Mouse (Mus musculus) neural tube, embryonic 14.5 days (tissue): Measurements from ENCODE around the gene Ppp1r2. TPM values are rescaled to one million over a fixed set of nuclear protein-coding genes. Genes with fewer than 3 reads are reported as not detected.
A peak's percentile ranks its signal among the peaks of the same experiment; 100 is the strongest.

Experiments
- ATAC-seq: fragments of 200-750 bp; cut with Nextera tagmentation; 2 replicates; pipeline ENCODE4 v1.8.0; 2017; ENCODE audit warnings: low read depth, mild to moderate bottlenecking, moderate TSS enrichment, moderate library complexity
- H3K27ac ChIP-seq: fragments of 300-500 bp; sonication (generic); 2 replicates; pipeline ENCODE4 v1.5.1; 2014; ENCODE audit warnings: low read depth, mild to moderate bottlenecking, control low read depth, low read length, moderate library complexity, mixed read lengths
- H3K27me3 ChIP-seq: fragments of 300-500 bp; sonication (generic); 2 replicates; pipeline ENCODE4 v1.6.1; 2014; ENCODE audit warnings: low read length; ENCODE audit not compliant: control insufficient read depth, insufficient read depth
- H3K36me3 ChIP-seq: fragments of 300-500 bp; sonication (generic); 2 replicates; pipeline ENCODE4 v1.6.1; 2014; ENCODE audit warnings: low read length, mixed read lengths; ENCODE audit not compliant: control insufficient read depth, insufficient read depth
- H3K4me1 ChIP-seq: fragments of 300-500 bp; sonication (generic); 2 replicates; pipeline ENCODE4 v1.6.1; 2014; ENCODE audit warnings: low read length; ENCODE audit not compliant: control insufficient read depth, insufficient read depth
- H3K4me2 ChIP-seq: fragments of 300-500 bp; sonication (generic); 2 replicates; pipeline ENCODE4 v1.6.1; 2014; ENCODE audit warnings: mild to moderate bottlenecking, low read depth, low read length, control low read depth
- H3K4me3 ChIP-seq: fragments of 300-500 bp; sonication (generic); 2 replicates; pipeline ENCODE4 v1.5.1; 2014; ENCODE audit warnings: low read depth, low read length, control low read depth, mixed read lengths
- H3K9ac ChIP-seq: fragments of 300-500 bp; sonication (generic); replicated peaks from 2 replicates; pipeline ENCODE4 v1.6.1; 2014; ENCODE audit warnings: low read depth, mild to moderate bottlenecking, control low read depth, low read length, mixed read lengths
- H3K9me3 ChIP-seq: fragments of 300-500 bp; sonication (generic); 2 replicates; pipeline ENCODE4 v1.6.1; 2016; ENCODE audit warnings: low read length; ENCODE audit not compliant: control insufficient read depth
- WGBS: fragments of 180-500 bp; shearing (Covaris S2); extraction: QIAGEN DNeasy Blood & Tissue Kit; methylation state at CpG from one replicate; pipeline ENCODE4 v1.1.7; 2014; 5-methylcytosine and 5-hydroxymethylcytosine counted together
- polyA plus RNA-seq: library from polyadenylated mRNA; unstranded; fragments of >200 nt; fragmentation: Nextera tagmentation; extraction: Ambion mirVana; gene quantifications from 2 replicates; pipeline ENCODE4 v1.2.1, GENCODE M21; 2014

Gene Ppp1r2
- polyA plus RNA-seq, 1 experiment from 2014 or later = 92.3 TPM

DNA sequence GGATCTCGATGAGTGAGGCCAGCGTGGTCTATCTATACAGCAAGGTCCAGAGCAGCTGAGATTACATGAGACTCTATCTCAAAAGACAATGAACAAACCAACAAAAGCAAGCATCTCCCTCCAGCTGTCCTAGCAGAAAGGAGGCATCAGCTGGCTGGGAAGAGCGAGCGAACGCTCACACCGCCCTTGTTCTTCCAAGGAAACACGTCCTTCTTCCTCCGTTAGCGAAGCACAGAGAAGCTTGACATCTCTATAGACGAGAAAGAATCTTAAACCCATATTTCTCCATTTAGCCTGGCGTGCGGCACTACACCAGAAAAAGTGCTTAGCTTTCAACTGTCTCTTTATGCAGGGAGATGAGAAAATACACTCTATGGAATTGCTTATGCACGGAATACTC lies 26.4 kb downstream of the Ppp1r2 start:
- no peaks in the 10 kb centered on the region for H3K4me1 ChIP-seq
- H3K4me2 ChIP-seq = no peak overlapping the region
- ATAC-seq = no peak
- H3K36me3 ChIP-seq = no peaks in the 10 kb centered on the region
- H3K4me3 ChIP-seq = no peak overlapping the region
- H3K9ac ChIP-seq = no peak overlapping the region
- 69% methylated on average over 13 of the region's 13 CpGs for WGBS
- H3K27ac ChIP-seq = no peak overlapping the region
- H3K27me3 ChIP-seq = no peaks in the 10 kb centered on the region
- H3K9me3 ChIP-seq = no peaks in the 10 kb centered on the region

DNA sequence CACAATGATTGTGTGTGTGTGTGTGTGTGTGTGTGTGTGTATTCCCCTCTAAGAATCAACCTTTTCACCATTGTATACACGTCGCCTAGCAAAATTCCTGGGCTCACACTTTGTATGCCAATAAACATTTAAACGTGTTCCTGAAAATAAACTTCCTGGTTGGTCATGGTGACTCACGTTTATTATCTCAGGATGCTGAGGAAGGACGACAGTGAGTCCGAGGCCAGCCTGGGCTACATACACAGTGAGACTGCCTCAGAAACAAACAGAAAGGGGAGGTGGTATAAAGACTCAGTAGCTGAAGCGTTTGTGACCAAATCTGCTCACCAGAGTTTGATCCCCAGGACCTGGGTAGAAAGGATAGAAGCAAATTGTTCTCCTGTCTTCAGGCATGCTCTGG lies 27.6 kb downstream of the Ppp1r2 start:
- no peaks in the 10 kb centered on the region for H3K4me1 ChIP-seq
- H3K9ac ChIP-seq = no peak overlapping the region
- no peaks in the 10 kb centered on the region for H3K27me3 ChIP-seq
- no peak overlapping the region for H3K4me2 ChIP-seq
- no peaks in the 10 kb centered on the region for H3K9me3 ChIP-seq
- no peaks in the 10 kb centered on the region for H3K36me3 ChIP-seq
- no peak for ATAC-seq
- 81% methylated on average over 7 of the region's 7 CpGs for WGBS
- H3K4me3 ChIP-seq = no peak overlapping the region
- no peak overlapping the region for H3K27ac ChIP-seq

GRCm38 (mm10) chr16:31244053-31244452 lies 31.0 kb downstream of the Ppp1r2 start:
- WGBS = 90% methylated on average over 3 of the region's 3 CpGs
- Histone ChIP-seq H3K27ac (no peak overlapping the region), H3K9ac (no peak overlapping the region), H3K36me3 (no peaks in the 10 kb centered on the region), H3K4me1 (no peaks in the 10 kb centered on the region), H3K9me3 (no peaks in the 10 kb centered on the region), H3K4me3 (no peak overlapping the region), H3K4me2 (no peak overlapping the region), H3K27me3 (no peaks in the 10 kb centered on the region)
- no peak for ATAC-seq

DNA sequence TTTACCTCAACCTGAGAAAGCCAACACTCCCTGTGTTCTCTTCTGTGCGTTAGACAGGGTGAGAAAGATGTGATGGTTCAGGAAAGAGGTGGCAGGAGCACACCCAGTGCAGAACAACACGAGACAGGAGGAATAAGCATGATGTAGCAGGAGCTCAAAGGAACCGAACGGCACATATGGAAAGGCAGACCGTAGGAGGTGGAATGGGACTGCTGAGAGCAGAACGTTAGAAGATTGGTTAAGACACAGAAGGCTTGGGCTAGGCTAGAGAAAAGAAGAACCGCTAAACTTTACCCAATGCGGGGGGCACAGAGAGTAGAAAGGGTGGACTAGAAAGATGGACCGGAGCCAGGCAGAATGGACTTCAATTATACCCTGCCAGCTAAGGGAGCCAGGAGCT lies 33.6 kb downstream of the Ppp1r2 start:
- H3K27ac ChIP-seq = no peak overlapping the region
- no peak for ATAC-seq
- no peaks in the 10 kb centered on the region for H3K4me1 ChIP-seq
- no peak overlapping the region for H3K4me2 ChIP-seq
- WGBS = 85% methylated on average over 9 of the region's 9 CpGs
- H3K27me3 ChIP-seq = no peaks in the 10 kb centered on the region
- H3K9ac ChIP-seq = no peak overlapping the region
- H3K4me3 ChIP-seq = no peak overlapping the region
- H3K9me3 ChIP-seq = no peaks in the 10 kb centered on the region
- H3K36me3 ChIP-seq = no peaks in the 10 kb centered on the region

GRCm38 (mm10) chr16:31240569-31240968 lies 34.5 kb downstream of the Ppp1r2 start:
- WGBS = 90% methylated on average over 8 of the region's 8 CpGs
- no peak overlapping the region for H3K9ac ChIP-seq
- no peak overlapping the region for H3K4me2 ChIP-seq
- no peaks in the 10 kb centered on the region for H3K9me3 ChIP-seq
- no peaks in the 10 kb centered on the region for H3K4me1 ChIP-seq
- no peak for ATAC-seq
- no peak overlapping the region for H3K4me3 ChIP-seq
- no peaks in the 10 kb centered on the region for H3K36me3 ChIP-seq
- H3K27ac ChIP-seq = no peak overlapping the region
- H3K27me3 ChIP-seq = no peaks in the 10 kb centered on the region

- WGBS = 73% methylated on average over 5 of the region's 5 CpGs
- no peak for ATAC-seq
- no peaks in the 10 kb centered on the region for H3K4me1 ChIP-seq
- H3K4me3 ChIP-seq = no peak overlapping the region
- no peaks in the 10 kb centered on the region for H3K36me3 ChIP-seq
- no peaks in the 10 kb centered on the region for H3K27me3 ChIP-seq
- H3K27ac ChIP-seq = no peak overlapping the region
- no peaks in the 10 kb centered on the region for H3K9me3 ChIP-seq
- H3K9ac ChIP-seq = no peak overlapping the region
- H3K4me2 ChIP-seq = no peak overlapping the region
These were observed 36.8 kb downstream of the Ppp1r2 start for GRCm38 (mm10) chr16:31238281-31238680.

DNA sequence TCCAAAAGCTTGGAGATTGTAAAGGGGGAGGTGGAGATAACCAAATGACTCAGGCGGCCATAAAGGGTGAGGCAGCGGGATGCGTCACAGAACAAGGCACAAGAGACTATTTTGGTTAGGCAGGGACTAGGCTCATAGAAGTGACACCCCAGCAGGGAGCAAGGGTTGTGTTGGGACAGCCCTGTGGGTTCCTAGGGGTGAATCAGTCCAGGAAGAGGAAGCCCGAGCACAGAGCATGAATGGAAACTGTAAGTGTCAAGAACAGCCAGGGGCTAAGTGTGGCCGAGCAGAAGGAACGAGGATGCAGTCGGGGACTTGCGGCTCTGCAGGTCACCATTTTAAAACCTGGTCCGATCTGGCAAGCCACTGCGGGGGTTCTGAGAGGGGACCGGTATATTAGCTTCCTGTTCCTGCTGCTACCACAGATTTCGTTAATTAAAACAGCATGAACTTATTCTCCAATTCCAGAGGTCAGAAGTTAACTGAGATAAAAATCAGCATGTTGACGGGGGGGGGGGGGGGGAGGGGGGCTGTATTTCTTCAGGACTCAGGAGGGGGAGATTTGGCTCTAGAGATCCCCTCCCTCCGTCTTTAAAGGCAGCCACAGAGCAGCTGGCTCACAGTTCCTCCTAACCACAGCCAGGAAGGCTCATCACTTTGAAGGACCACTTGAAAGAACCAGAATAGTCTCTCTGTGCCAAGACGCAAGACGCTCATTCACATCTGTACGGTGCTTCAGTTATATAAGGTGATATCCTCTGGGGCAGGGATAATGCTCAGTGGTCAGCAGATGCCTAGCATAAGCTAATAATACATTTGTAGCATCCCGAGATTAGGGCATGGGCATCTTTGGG lies 39.4 kb downstream of the Ppp1r2 start:
- 0 out of 2 replicates have a peak, but pooled peaks have one; percentile 14 for ATAC-seq
- H3K27me3 ChIP-seq = no peaks in the 10 kb centered on the region
- no peak overlapping the region for H3K9ac ChIP-seq
- WGBS = 20% methylated on average over 17 of the region's 18 CpGs
- no peaks in the 10 kb centered on the region for H3K9me3 ChIP-seq
- H3K27ac ChIP-seq = no peak overlapping the region
- no peaks in the 10 kb centered on the region for H3K36me3 ChIP-seq
- H3K4me2 ChIP-seq = peak overlapping the region; percentile 18; the same call in 1 of the 2 replicates
- H3K4me3 ChIP-seq = no peak overlapping the region
- no peaks in the 10 kb centered on the region for H3K4me1 ChIP-seq

DNA sequence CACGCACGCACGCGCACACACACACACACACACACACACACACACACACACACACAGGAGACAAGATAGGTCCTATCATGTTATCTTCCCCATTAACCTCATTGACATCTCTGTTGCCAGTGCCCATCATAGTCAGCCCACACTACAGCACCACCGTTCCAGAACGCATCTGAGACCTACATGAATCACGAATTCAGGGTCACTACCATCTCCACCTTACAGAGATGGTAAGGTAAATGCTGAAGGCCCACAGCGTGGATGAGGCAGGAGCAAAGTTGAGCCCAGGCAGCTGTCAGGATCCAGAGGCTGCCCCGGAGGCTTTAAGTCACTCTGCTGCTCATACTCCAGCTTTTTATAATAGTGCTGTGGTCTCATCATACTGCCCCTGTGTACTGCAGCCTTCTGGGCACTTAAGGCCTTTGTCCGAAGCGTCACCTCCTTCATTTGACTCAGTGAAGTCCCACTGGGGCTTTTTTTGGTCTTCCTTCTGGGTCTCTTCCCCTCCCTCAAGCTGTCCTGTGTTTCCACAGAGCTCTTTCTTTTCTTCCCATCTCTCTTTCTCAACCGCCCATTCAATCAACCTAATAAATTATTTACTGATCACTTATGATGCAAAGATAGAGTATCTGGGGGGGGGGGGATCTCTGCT lies 40.1 kb downstream of the Ppp1r2 start:
- no peaks in the 10 kb centered on the region for H3K9me3 ChIP-seq
- H3K4me3 ChIP-seq = no peak overlapping the region
- no peaks in the 10 kb centered on the region for H3K4me1 ChIP-seq
- no peak overlapping the region for H3K27ac ChIP-seq
- H3K27me3 ChIP-seq = no peaks in the 10 kb centered on the region
- H3K4me2 ChIP-seq = no peak overlapping the region
- H3K9ac ChIP-seq = no peak overlapping the region
- 0 out of 2 replicates have a peak, but pooled peaks have one; percentile 11 for ATAC-seq
- 68% methylated on average over 12 of the region's 12 CpGs for WGBS
- H3K36me3 ChIP-seq = no peaks in the 10 kb centered on the region

GRCm38 (mm10) chr16:31234356-31234755 lies 40.7 kb downstream of the Ppp1r2 start:
- ATAC-seq = no peak
- no peak overlapping the region for H3K4me3 ChIP-seq
- H3K27ac ChIP-seq = no peak overlapping the region
- H3K27me3 ChIP-seq = no peaks in the 10 kb centered on the region
- H3K9ac ChIP-seq = no peak overlapping the region
- no peaks in the 10 kb centered on the region for H3K4me1 ChIP-seq
- H3K9me3 ChIP-seq = no peaks in the 10 kb centered on the region
- WGBS = 46% methylated on average over 3 of the region's 3 CpGs
- H3K36me3 ChIP-seq = no peaks in the 10 kb centered on the region
- H3K4me2 ChIP-seq = no peak overlapping the region
